Mouse (Mus musculus): ENCODE results near the gene Osbpl10.

GRCm38 (mm10) chr9:114977461-114978280 is 698 bp upstream of the Osbpl10 start:
- TF ChIP-seq CTCF (IDR thresholded peaks at IDR 0.05; ENCODE audit: low read depth, low read length): no peak
- no peak for TF ChIP-seq POLR2A (IDR thresholded peaks at IDR 0.05; ENCODE audit: insufficient read depth, low read length)
- 0 out of 2 replicates have a peak, but pooled peaks have one; percentile 73 for TF ChIP-seq EP300 (IDR thresholded peaks at IDR 0.05; ENCODE audit: insufficient read depth, low read depth, low read length)

All from ES-Bruce4 (cell line).